Mouse (Mus musculus): ENCODE results near the gene Fam168b.

The Fam168b gene

GRCm38 (mm10) chr1:34842887-34843618, at the start of gene Fam168b:
TSS of gene Fam168b (minus strand) at chr1:34843065.
- WGBS, result under 1% methylated on average over 59 of the region's 59 CpGs

- 90% methylated on average over 3 of the region's 3 CpGs for WGBS
Observed at GRCm38 (mm10) chr1:34892466-34892865, 49.6 kb upstream of the Fam168b start.

- 50% methylated on average over 14 of the region's 14 CpGs for WGBS
Observed at GRCm38 (mm10) chr1:34891559-34892289, 48.9 kb upstream of the Fam168b start.

GRCm38 (mm10) chr1:34879611-34880010, 36.7 kb upstream of the Fam168b start:
- WGBS, result 72% methylated on average over 6 of the region's 6 CpGs

GRCm38 (mm10) chr1:34873551-34873950, 30.7 kb upstream of the Fam168b start:
- 64% methylated on average over 5 of the region's 5 CpGs for WGBS

GRCm38 (mm10) chr1:34871170-34871569, 28.3 kb upstream of the Fam168b start:
- 93% methylated on average over 9 of the region's 9 CpGs for WGBS

GRCm38 (mm10) chr1:34869231-34869630, 26.4 kb upstream of the Fam168b start:
- 98% methylated on average over 16 of the region's 16 CpGs for WGBS

GRCm38 (mm10) chr1:34868391-34868790, 25.5 kb upstream of the Fam168b start:
- WGBS, result 92% methylated on average over 8 of the region's 8 CpGs

GRCm38 (mm10) chr1:34867574-34867955, 24.7 kb upstream of the Fam168b start:
- 96% methylated on average over 5 of the region's 5 CpGs for whole genome bisulfite sequencing

- WGBS, result 54% methylated on average over 10 of the region's 10 CpGs
Observed at GRCm38 (mm10) chr1:34866815-34867573, 24.1 kb upstream of the Fam168b start.

GRCm38 (mm10) chr1:34865866-34866265, 23.0 kb upstream of the Fam168b start:
- 91% methylated on average over 9 of the region's 9 CpGs for whole genome bisulfite sequencing

GRCm38 (mm10) chr1:34864243-34864642, 21.4 kb upstream of the Fam168b start:
- 87% methylated on average over 7 of the region's 7 CpGs for WGBS

GRCm38 (mm10) chr1:34863323-34863722, 20.5 kb upstream of the Fam168b start:
- WGBS, result 68% methylated on average over 7 of the region's 7 CpGs

- 89% methylated on average over 13 of the region's 13 CpGs for whole genome bisulfite sequencing
Observed at GRCm38 (mm10) chr1:34862877-34863276, 20.0 kb upstream of the Fam168b start.

GRCm38 (mm10) chr1:34860205-34860604, 17.3 kb upstream of the Fam168b start:
- 78% methylated on average over 7 of the region's 7 CpGs for WGBS

GRCm38 (mm10) chr1:34859761-34860160, 16.9 kb upstream of the Fam168b start:
- WGBS, result 89% methylated on average over 3 of the region's 3 CpGs

GRCm38 (mm10) chr1:34858671-34859070, 15.8 kb upstream of the Fam168b start:
- WGBS, result 79% methylated on average over 5 of the region's 5 CpGs

- WGBS, result 81% methylated on average over 12 of the region's 12 CpGs
Observed at GRCm38 (mm10) chr1:34855056-34855739, 12.3 kb upstream of the Fam168b start.

GRCm38 (mm10) chr1:34853786-34854185, 10.9 kb upstream of the Fam168b start:
- WGBS, result 94% methylated on average over 2 of the region's 2 CpGs

- WGBS, result 64% methylated on average over 11 of the region's 11 CpGs
Observed at GRCm38 (mm10) chr1:34852116-34852878, 9.4 kb upstream of the Fam168b start.

- 31% methylated on average over 6 of the region's 6 CpGs for WGBS
Observed at GRCm38 (mm10) chr1:34851562-34851961, 8.7 kb upstream of the Fam168b start.

Data from cerebral cortex, adult 2 months (tissue).